Mouse (Mus musculus) CH12.LX (cell line): ENCODE data around the gene Apon. TPM values are rescaled to one million over a fixed set of nuclear protein-coding genes. Genes with fewer than 3 reads are reported as not detected.
A peak's percentile ranks its signal among the peaks of the same experiment; 100 is the strongest.

Experiments
- DNase-seq: peaks from one replicate; pipeline ENCODE4 v3.0.0-alpha.2; 2013; ENCODE audit errors: extremely low read depth
- H3K27ac ChIP-seq: 2 replicates; pipeline ENCODE4 v1.5.1; 2012; ENCODE audit warnings: low read depth, mild to moderate bottlenecking, control low read depth, moderate library complexity; ENCODE audit not compliant: insufficient read depth
- H3K27me3 ChIP-seq: replicated peaks from 2 replicates; pipeline ENCODE3; 2012; ENCODE audit warnings: inconsistent platforms
- H3K36me3 ChIP-seq, 2 experiments: replicated peaks in 1 of 2; 2 replicates each; pipeline versions ENCODE3 to v1.6.1; 2012; ENCODE audit warnings: inconsistent platforms in 1 of 2, low read length in 1 of 2, mild to moderate bottlenecking in 1 of 2, mixed read lengths in 1 of 2, moderate library complexity in 1 of 2; ENCODE audit not compliant: control insufficient read depth in 1 of 2, insufficient read depth in 1 of 2
- H3K4me1 ChIP-seq, 2 experiments: 2 replicates each; pipeline ENCODE4 v1.6.1; 2012; ENCODE audit warnings: inconsistent platforms in 1 of 2, moderate library complexity in 1 of 2; ENCODE audit not compliant: insufficient read depth in 2 of 2, control insufficient read depth in 1 of 2
- H3K4me2 ChIP-seq: 2 replicates; pipeline ENCODE4 v1.6.1; 2012; ENCODE audit warnings: low read depth, mild to moderate bottlenecking, control low read depth; ENCODE audit not compliant: poor library complexity, insufficient read depth, severe bottlenecking
- H3K4me3 ChIP-seq, 3 experiments: fragments of 150-350 bp in 1 of 3; sonication (generic) in 1 of 3; replicated peaks in 1 of 3; 2 replicates each; pipeline versions ENCODE3 to v1.5.1; 2011 to 2012; ENCODE audit warnings: low read depth in 2 of 3, low read length in 2 of 3, mild to moderate bottlenecking in 2 of 3, moderate library complexity in 2 of 3, control low read depth in 1 of 3, improper control_type of control experiment in 1 of 3, inconsistent platforms in 1 of 3, mixed read lengths in 1 of 3; ENCODE audit not compliant: poor library complexity in 1 of 3
- H3K79me2 ChIP-seq: replicated peaks from 2 replicates; pipeline ENCODE4 v1.6.1; 2012; ENCODE audit warnings: mild to moderate bottlenecking, moderate library complexity; ENCODE audit not compliant: control insufficient read depth, poor library complexity, insufficient read depth, severe bottlenecking; ENCODE audit errors: extremely low read depth
- H3K9ac ChIP-seq: 2 replicates; pipeline ENCODE4 v1.6.1; 2012; ENCODE audit warnings: low read depth, mild to moderate bottlenecking, control low read depth, moderate library complexity; ENCODE audit not compliant: insufficient read depth
- H3K9me3 ChIP-seq: replicated peaks from 2 replicates; pipeline ENCODE3; 2012; ENCODE audit warnings: low read length, inconsistent platforms, mixed read lengths
- BHLHE40 ChIP-seq: IDR thresholded peaks from 2 replicates; pipeline ENCODE4 v1.6.1; 2011; ENCODE audit warnings: mild to moderate bottlenecking, low read depth, low read length, improper control_type of control experiment
- CHD1 ChIP-seq: IDR thresholded peaks from 2 replicates; pipeline ENCODE4 v1.6.1; 2012; ENCODE audit warnings: low read depth, low read length, improper control_type of control experiment, inconsistent platforms
- CTCF ChIP-seq, 2 experiments: IDR thresholded peaks in 1 of 2; conservative IDR thresholded peaks in 1 of 2; 2 replicates each; pipeline ENCODE4 v1.5.1; 2011 to 2012; ENCODE audit warnings: low read depth in 2 of 2, low read length in 2 of 2, improper control_type of control experiment in 1 of 2, inconsistent platforms in 1 of 2, mild to moderate bottlenecking in 1 of 2, moderate library complexity in 1 of 2
- E2F4 ChIP-seq: IDR thresholded peaks from 2 replicates; pipeline ENCODE4 v1.6.1; 2011; ENCODE audit warnings: low read depth, low read length, improper control_type of control experiment; ENCODE audit not compliant: insufficient replicate concordance
- ELF1 ChIP-seq: IDR thresholded peaks from 2 replicates; pipeline ENCODE4 v1.6.1; 2014; ENCODE audit warnings: low read depth, mild to moderate bottlenecking, inconsistent platforms, low read length, improper control_type of control experiment
- EP300 ChIP-seq: IDR thresholded peaks from 2 replicates; pipeline ENCODE4 v1.6.1; 2011; ENCODE audit warnings: low read length, improper control_type of control experiment
- GABPA ChIP-seq: IDR thresholded peaks from 2 replicates; pipeline ENCODE4 v1.6.1; 2012; ENCODE audit warnings: low read depth, low read length, improper control_type of control experiment, inconsistent platforms; ENCODE audit not compliant: insufficient replicate concordance
- IRF4 ChIP-seq: IDR thresholded peaks from 2 replicates; pipeline ENCODE4 v1.6.1; 2014; ENCODE audit warnings: low read depth, mild to moderate bottlenecking, inconsistent platforms, low read length, improper control_type of control experiment
- JUN ChIP-seq: IDR thresholded peaks from 2 replicates; pipeline ENCODE4 v1.6.1; 2011; ENCODE audit warnings: low read depth, mild to moderate bottlenecking, low read length, improper control_type of control experiment, moderate library complexity; ENCODE audit not compliant: insufficient read depth
- KAT2A ChIP-seq: IDR thresholded peaks from 2 replicates; pipeline ENCODE4 v1.6.1; 2012; ENCODE audit warnings: low read length, improper control_type of control experiment, inconsistent platforms; ENCODE audit not compliant: insufficient replicate concordance
- MAFK ChIP-seq: IDR thresholded peaks from 2 replicates; pipeline ENCODE4 v1.6.1; 2011; ENCODE audit warnings: low read length, improper control_type of control experiment; ENCODE audit not compliant: insufficient replicate concordance
- MAX ChIP-seq: IDR thresholded peaks from 2 replicates; pipeline ENCODE4 v1.6.1; 2011; ENCODE audit warnings: low read length, improper control_type of control experiment
- MAZ ChIP-seq: IDR thresholded peaks from 2 replicates; pipeline ENCODE4 v1.6.1; 2012; ENCODE audit warnings: low read depth, mild to moderate bottlenecking, inconsistent platforms, low read length, improper control_type of control experiment, moderate library complexity
- MEF2A ChIP-seq: IDR thresholded peaks from 2 replicates; pipeline ENCODE4 v1.6.1; 2014; ENCODE audit warnings: low read depth, mild to moderate bottlenecking, inconsistent platforms, low read length, improper control_type of control experiment, borderline replicate concordance
- MXI1 ChIP-seq: IDR thresholded peaks from 2 replicates; pipeline ENCODE4 v1.6.1; 2011; ENCODE audit warnings: mild to moderate bottlenecking, low read depth, low read length, improper control_type of control experiment
- NRF1 ChIP-seq: IDR thresholded peaks from 2 replicates; pipeline ENCODE4 v1.6.1; 2014; ENCODE audit warnings: low read depth, mild to moderate bottlenecking, inconsistent platforms, low read length, improper control_type of control experiment, moderate library complexity
- PAX5 ChIP-seq: IDR thresholded peaks from 2 replicates; pipeline ENCODE4 v1.6.1; 2012; ENCODE audit warnings: low read length, inconsistent platforms, mixed read lengths
- POLR2A ChIP-seq: IDR thresholded peaks from 2 replicates; pipeline ENCODE4 v1.6.1; 2011; ENCODE audit warnings: low read depth, mild to moderate bottlenecking, improper control_type of control experiment, low read length
- RAD21 ChIP-seq: IDR thresholded peaks from 2 replicates; pipeline ENCODE4 v1.6.1; 2011; ENCODE audit warnings: low read depth, mild to moderate bottlenecking, low read length, improper control_type of control experiment, moderate library complexity
- RCOR1 ChIP-seq: conservative IDR thresholded peaks from 2 replicates; pipeline ENCODE4 v1.6.1; 2012; ENCODE audit warnings: low read depth, mild to moderate bottlenecking, inconsistent platforms, low read length, improper control_type of control experiment
- SIN3A ChIP-seq: IDR thresholded peaks from 2 replicates; pipeline ENCODE4 v1.6.1; 2012; ENCODE audit warnings: low read length, improper control_type of control experiment, inconsistent platforms
- SMC3 ChIP-seq: IDR thresholded peaks from 2 replicates; pipeline ENCODE4 v1.6.1; 2011; ENCODE audit warnings: low read depth, low read length, improper control_type of control experiment
- TBP ChIP-seq: conservative IDR thresholded peaks from 2 replicates; pipeline ENCODE4 v1.6.1; 2011; ENCODE audit warnings: low read depth, low read length, improper control_type of control experiment
- TCF12 ChIP-seq: IDR thresholded peaks from 2 replicates; pipeline ENCODE4 v1.6.1; 2014; ENCODE audit warnings: low read depth, mild to moderate bottlenecking, inconsistent platforms, low read length, improper control_type of control experiment
- UBTF ChIP-seq: IDR thresholded peaks from 2 replicates; pipeline ENCODE4 v1.6.1; 2012; ENCODE audit warnings: low read depth, mild to moderate bottlenecking, inconsistent platforms, low read length, improper control_type of control experiment, moderate library complexity
- USF1 ChIP-seq: IDR thresholded peaks from 2 replicates; pipeline ENCODE4 v1.6.1; 2014; ENCODE audit warnings: low read depth, mild to moderate bottlenecking, inconsistent platforms, low read length, improper control_type of control experiment
- USF2 ChIP-seq: conservative IDR thresholded peaks from 2 replicates; pipeline ENCODE4 v1.6.1; 2011; ENCODE audit warnings: low read depth, low read length, improper control_type of control experiment
- ZC3H11A ChIP-seq: IDR thresholded peaks from 2 replicates; pipeline ENCODE4 v1.6.1; 2012; ENCODE audit warnings: low read depth, mild to moderate bottlenecking, inconsistent platforms, low read length, improper control_type of control experiment
- ZMIZ1 ChIP-seq: IDR thresholded peaks from 2 replicates; pipeline ENCODE4 v1.6.1; 2012; ENCODE audit warnings: low read depth, mild to moderate bottlenecking, inconsistent platforms, low read length, improper control_type of control experiment
- ZNF384 ChIP-seq: IDR thresholded peaks from 2 replicates; pipeline ENCODE4 v1.6.1; 2012; ENCODE audit warnings: low read depth, low read length, improper control_type of control experiment, inconsistent platforms
- dilution Hi-C: fragments of 300-500 bp; cut with MboI; formaldehyde crosslinking; loops from 2 replicates; pipeline ENCODE4 v1.14.3; 2020; ENCODE audit warnings: low sequenced_read_pairs; ENCODE audit not compliant: extremely low pct_unique_long_range_greater_than_20kb, extremely low pct_ligation_motif_present
- in situ Hi-C: fragments of 300-500 bp; cut with MboI; formaldehyde crosslinking; loops from 3 replicates; pipeline ENCODE4 v1.14.3; 2019; ENCODE audit warnings: low sequenced_read_pairs, low pct_ligation_motif_present, low pct_unique_long_range_greater_than_20kb, mixed read lengths
- polyA plus RNA-seq: library from polyadenylated mRNA; unstranded; fragments of >175 nt; gene quantifications from 2 replicates; pipeline ENCODE4 v1.2.1, GENCODE M21; 2012; ENCODE audit warnings: low read depth; ENCODE audit not compliant: insufficient read length
- total RNA-seq, 2 experiments: library from RNA; depleted of rRNA; stranded (reverse); fragments of 300-350 nt in 1 of 2; fragments of >200 nt in 1 of 2; gene quantifications; 2 replicates each; pipeline ENCODE4 v1.2.3; 2012 to 2014

Gene Apon
- total and polyA plus RNA-seq, 3 experiments, result 0.30 to 0.80 (median 0.62) TPM

- Histone ChIP-seq H3K27ac (no peak overlapping the region), H3K4me1 (peaks cover 23 to 66% of the 10 kb centered on the region in 2 experiments), H3K4me2 (no peak overlapping the region), H3K9me3 (no peaks in the 10 kb centered on the region), H3K36me3 (no peaks in the 10 kb centered on the region), H3K4me3 (no peak overlapping the region), H3K79me2 (no peaks in the 10 kb centered on the region), H3K27me3 (no peaks in the 10 kb centered on the region), H3K9ac (no peak overlapping the region)
- in situ Hi-C loops (no loop called here), dilution Hi-C loops (no loop called here)
- TF ChIP-seq ZC3H11A, result no peak
- no peak for TF ChIP-seq MAFK
- no peak for TF ChIP-seq USF2
- no peak for TF ChIP-seq RCOR1
- no peak for TF ChIP-seq CHD1
- no peak for DNase-seq
Observed at GRCm38 (mm10) chr10:128262300-128262699, 8.4 kb downstream of the Apon start.

DNA sequence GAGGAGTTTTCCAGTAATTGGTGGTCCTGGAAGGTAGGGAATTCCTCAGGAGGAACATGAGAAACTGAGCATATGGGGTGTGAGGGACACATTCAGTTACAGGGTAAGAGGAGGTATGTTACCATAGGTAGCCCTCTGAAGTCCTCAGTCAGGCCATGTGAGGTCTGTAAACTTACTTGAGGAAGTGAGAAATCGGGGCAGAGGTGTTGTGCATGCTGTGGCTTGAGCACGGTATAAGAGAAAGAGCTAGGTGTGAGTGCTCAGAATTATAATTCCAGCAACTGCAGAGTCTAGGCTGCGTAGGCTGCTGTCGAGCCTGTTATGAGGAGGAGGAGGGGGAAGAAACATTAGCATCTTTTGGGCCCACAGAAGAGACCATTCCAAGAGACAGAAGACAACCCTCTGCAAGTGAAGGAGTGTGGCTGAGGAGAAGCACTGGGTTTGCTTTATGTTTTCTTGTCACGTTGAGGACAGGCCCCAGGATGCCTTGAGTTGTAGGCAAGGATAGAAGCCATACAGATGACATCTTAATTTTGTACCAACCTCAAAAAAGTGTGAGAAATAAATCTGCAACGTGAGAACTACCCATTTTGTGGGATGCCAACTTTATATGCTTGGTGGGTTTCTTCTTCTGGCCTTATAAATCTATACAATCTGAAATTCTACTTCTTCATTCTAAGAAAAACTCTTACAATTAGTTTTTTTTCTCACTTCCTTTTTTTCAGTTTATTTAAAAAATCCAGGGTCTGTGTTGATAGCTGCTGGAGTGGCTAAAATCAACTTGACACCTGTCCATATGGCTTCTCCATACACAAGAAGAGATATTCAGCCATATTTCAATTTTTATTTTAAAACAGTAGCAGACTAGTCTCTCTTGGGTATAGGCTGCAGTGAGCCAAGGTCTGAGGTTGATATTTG, 9.8 kb downstream of the Apon start:
- Histone ChIP-seq H3K79me2 (no peaks in the 10 kb centered on the region), H3K27me3 (no peaks in the 10 kb centered on the region), H3K36me3 (no peaks in the 10 kb centered on the region), H3K9ac (peak overlapping the region; percentile 40), H3K4me1 (peaks cover 20 to 54% of the 10 kb centered on the region in 2 experiments), H3K4me2 (peak overlapping the region; percentile 80), H3K4me3 (no peak overlapping the region), H3K9me3 (no peaks in the 10 kb centered on the region), H3K27ac (peak overlapping the region; percentile 86)
- in situ Hi-C loops (no loop called here), dilution Hi-C loops (no loop called here)
- DNase-seq, result peak; percentile 70
- TF ChIP-seq USF2, result no peak
- TF ChIP-seq SMC3, result no peak
- TF ChIP-seq UBTF, result no peak
- peak; percentile 93 for TF ChIP-seq IRF4
- no peak; the same call in 1 of the 2 replicates for TF ChIP-seq ELF1
- peak; percentile 86 for TF ChIP-seq EP300
- TF ChIP-seq SIN3A, result peak; percentile 66; the same call in 1 of the 2 replicates
- TF ChIP-seq CTCF (conservative IDR thresholded peaks at IDR 0.05 in 1 of 2, IDR thresholded peaks at IDR 0.05 in 1 of 2; ENCODE audit: low read depth in 2 of 2, low read length in 2 of 2), result no peak
- no peak for TF ChIP-seq E2F4
- TF ChIP-seq MAZ, result 0 out of 2 replicates have a peak, but pooled peaks have one; percentile 42
- no peak for TF ChIP-seq RAD21
- peak; percentile 36; the same call in 1 of the 2 replicates for TF ChIP-seq ZNF384
- peak; percentile 87 for TF ChIP-seq BHLHE40
- TF ChIP-seq GABPA, result no peak
- TF ChIP-seq MXI1, result peak; percentile 66; the same call in 1 of the 2 replicates
- no peak for TF ChIP-seq KAT2A
- 0 out of 2 replicates have a peak, but pooled peaks have one; percentile 49 for TF ChIP-seq TCF12
- TF ChIP-seq MEF2A, result peak; percentile 11; the same call in 1 of the 2 replicates
- no peak; the same call in 1 of the 2 replicates for TF ChIP-seq TBP
- no peak for TF ChIP-seq PAX5
- TF ChIP-seq USF1, result no peak
- no peak for TF ChIP-seq JUN
- TF ChIP-seq NRF1, result 0 out of 2 replicates have a peak, but pooled peaks have one; percentile 36
- TF ChIP-seq ZMIZ1, result no peak
- TF ChIP-seq POLR2A, result peak; percentile 45
- no peak for TF ChIP-seq MAFK
- peak; percentile 81 for TF ChIP-seq MAX
